Mouse (Mus musculus) layer of hippocampus, adult 11-12 months (tissue): Measurements from ENCODE around the gene E2f8.

ENCODE experiments used
- DNase-seq: peaks from one replicate; pipeline ENCODE4 v3.0.0; 2022; ENCODE audit warnings: low spot score

The E2f8 gene

GRCm38 (mm10) chr7:48881486-48881885 lies at the start of gene E2f8:
E2f8 (minus strand) TSS chr7:48881596.
- no peak for DNase-seq

DNA sequence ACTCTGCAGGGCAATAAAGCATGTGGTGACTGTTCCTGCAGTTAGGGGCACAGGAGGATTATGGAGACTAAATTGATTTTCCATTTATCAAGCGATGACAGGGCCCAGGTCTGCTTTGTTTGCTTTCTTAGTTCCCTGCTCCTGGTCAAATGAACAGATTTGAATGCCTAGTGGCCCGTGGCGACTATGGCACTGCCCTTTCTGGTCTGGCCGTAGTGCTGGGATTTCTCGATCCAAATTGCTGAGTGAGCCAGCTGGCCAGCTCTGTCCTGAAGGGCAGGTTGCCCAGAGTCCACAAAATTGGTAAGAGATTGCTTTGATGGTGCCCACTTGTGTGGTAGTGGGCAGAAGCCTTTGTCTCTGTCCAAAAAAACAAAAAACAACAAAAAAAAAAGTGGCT lies 49.0 kb upstream of the E2f8 start:
- DNase-seq: peak; percentile 41

DNA sequence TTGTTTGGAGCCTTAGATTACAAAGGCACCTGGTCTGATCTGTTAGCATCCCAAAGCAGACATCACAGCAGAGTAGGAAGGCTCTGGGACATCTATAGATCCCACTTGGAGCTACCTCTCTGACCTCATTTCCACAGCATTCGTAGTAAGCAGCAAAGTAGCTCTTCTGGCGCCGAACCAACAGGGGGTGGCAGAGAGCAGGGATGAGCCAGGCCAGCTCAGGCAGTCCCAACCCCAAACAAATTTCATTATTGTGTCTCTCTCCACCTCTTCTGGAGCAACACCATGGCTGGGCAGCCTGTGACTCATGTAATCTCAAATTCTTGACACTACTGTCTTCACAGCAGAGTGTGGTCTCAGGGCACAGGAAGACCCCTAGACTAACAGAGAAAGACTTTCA lies 47.0 kb upstream of the E2f8 start:
- DNase-seq: peak; percentile 67

GRCm38 (mm10) chr7:48925214-48925613 lies 43.8 kb upstream of the E2f8 start:
- no peak for DNase-seq

DNA sequence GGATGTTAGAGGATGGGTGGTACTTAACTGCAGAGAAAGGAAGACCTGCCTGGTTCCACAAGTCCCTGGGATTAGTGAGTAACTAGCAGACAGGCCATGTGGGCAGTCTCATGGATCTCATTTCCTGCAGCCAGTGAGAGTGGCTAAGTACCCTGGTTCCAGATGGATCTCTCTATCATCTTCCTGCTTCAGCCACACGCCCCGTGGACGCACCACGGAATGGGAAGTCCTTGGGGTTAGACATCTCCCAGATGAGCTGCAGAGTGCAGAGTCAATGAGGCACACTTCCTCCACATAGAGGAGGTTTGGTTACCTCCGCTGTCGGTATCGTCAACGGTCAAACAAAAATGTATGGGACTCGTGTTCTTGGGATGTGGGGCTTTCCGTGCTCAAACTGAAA lies 42.2 kb upstream of the E2f8 start:
- no peak for DNase-seq

DNA sequence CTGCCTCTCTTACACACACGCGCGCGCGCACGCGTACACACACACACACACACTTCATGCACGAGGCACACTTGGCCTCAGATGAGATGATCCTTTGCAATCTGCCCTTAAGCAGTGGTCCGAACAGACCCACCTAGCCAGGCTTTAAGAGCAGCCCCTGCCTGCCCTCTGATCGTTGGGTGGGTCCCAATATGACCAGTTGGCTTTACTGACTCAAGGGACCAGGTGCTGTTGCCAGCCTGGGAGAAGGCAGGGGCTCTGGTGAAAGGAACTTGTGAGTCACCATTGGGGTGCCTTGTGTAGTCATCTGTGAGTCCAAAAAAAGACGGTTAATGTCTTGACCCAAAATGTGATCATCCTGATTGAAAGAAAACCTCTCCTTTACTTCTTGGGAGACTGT lies 37.0 kb upstream of the E2f8 start:
- no peak for DNase-seq

- DNase-seq: no peak
Measured at GRCm38 (mm10) chr7:48917988-48918387, 36.6 kb upstream of the E2f8 start.

GRCm38 (mm10) chr7:48917463-48917862 lies 36.1 kb upstream of the E2f8 start:
- no peak for DNase-seq

DNA sequence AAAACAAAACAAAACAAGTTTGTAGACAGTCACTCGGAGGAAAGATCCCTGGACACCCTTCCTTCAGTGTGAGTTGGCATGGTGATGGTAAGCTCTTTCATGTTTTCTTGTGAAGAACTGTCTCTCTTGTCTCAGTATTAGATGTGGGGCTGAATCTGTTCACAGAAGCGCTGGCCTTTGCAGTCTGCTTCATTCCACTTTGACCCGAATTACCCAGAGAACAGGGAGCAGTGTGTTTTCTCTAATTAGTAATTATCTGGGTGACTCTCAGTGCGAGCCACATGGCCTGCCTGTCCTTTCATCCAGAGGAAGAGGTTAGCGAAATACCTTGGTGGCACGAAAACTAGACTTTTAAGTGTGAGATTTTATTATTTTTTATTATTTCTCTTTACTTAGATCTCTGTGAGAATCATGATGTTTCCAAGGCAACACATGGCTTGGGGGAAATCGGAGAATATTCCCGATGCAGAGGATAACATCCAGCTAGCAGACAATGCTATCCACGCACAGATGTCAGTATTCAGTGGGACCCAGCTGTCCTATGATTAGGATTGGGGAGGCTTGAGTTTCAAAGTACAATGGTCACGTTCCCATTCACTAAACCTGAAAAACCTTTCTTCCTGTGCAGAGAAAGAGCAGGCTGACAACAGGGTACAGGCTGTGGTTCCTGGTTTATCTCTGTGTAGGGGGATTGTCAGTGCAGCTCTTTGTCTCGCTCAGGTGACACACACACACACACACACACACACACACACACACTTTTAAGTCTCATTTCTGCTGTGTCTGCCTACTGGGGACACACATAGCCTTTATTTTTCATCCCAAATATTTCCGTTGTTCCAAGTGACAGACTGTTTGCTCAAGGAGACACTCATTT lies 33.5 kb upstream of the E2f8 start:
- no peak for DNase-seq

DNA sequence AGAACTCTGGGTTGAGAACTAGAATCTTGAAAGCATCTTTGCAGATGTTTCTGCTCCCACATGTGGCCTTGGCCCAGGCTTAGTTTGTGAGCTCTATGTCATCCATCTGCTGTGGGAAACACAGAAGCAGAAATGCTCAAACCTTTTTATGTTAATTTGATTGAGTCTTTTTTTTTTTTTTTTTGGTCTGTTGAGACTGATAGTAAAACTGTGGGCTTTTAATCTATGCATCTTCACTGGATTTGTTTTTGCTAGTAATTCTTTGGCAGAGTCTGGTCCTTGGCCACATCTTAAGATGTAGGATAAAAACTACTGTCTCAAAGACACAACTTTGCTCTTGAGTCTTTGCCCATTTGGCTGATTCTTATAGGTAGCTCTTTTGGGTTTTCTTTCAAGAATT lies 29.8 kb upstream of the E2f8 start:
- DNase-seq: no peak

DNA sequence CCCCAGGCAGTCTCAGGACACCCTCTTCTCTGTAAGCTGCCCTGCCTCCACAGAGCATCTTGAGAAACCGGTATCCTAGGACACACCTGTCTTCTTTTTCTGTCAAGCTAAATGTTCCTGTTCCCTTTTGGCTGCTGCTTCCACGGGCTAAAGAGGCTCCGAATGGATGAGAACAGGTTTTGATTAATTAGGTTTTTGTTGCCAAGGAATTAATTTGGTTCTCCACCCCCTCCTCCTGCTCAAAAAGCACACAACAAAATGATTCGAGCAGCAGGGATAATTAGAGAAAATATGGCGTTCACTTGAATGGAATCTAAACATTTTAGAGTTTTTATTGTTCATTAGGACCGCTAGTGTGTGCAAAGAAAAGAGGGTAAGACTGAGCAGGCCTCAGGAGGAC lies 28.9 kb upstream of the E2f8 start:
- peak; percentile 17 for DNase-seq

DNA sequence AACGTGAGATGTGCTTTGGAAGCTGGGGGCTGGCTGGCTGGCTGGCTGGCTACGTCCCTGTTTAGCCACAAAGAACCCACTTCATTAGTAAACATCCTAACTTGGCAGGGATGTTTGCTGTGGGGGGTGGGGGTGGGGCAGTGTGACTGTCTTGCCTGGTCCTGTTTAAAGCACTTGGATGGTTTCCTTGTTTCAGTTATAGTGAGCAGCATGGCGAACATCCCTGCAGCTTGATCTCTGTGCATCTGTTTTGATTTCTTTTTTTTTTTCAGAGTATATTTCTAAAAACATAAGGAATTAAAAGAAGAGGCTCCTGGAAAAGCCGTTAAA lies 27.9 kb upstream of the E2f8 start:
- DNase-seq: no peak

DNA sequence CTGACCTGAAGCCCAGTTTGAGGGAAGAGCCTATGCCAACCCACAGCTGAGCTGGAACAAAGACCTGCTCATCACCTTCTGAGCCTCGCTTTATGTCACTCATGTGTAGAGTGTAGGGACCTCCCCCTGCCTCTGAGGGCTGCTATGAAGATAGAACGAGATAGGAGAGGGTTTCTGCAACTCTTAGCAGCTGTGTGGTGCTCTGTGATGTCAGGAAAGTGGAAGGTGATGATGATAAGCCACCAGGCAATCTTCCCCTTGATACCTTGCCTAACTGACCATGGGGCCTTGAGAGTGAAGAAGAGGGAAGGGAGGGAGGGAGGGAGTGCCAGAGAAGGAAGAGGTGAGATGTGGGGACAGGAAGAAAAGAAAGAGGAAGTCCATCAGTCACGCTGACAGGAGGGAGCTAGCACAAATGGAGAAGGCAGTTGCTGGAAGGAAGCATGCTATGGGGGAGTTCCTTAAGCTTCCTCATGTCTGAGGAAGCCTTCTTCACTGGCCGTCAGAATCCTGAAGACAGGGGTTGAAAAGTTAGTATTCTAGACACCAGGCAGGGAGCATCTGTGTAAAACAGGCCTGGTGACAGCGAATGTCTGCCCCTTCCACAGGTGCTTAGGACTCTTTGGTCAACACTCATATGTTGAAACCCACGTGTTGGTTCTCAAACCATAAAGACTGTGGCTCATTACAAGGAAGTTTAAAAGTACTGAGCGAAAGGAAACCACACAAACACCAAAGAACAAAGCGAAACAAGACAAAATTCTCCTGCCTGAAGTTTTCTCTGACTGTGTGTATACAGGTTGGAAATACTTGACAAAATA lies 27.3 kb upstream of the E2f8 start, which contains the start of gene Nav2:
Gene Nav2 (plus strand): TSS at position 196 of the 821 bp plus-strand sequence.
- no peak for DNase-seq

DNA sequence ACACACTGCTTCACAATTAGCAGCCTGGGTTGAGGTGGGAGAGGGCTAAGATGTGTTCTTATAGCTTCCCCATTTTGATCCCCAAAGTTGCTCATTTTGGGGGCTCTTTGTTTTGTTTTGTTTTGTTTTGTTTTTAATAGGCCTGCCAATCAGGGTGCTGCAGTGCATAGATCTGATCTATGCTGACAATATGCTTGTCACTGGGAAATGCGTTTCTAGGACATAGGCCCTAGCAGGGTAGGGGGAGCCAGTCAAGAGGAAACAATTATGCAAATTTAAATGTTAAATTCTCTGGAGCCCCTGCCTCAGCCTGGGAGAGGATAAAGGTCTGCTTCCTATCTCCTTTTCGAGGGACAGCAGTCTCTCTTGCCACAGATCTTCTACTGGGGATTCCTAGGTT lies 21.1 kb upstream of the E2f8 start:
- no peak for DNase-seq

- no peak for DNase-seq
Measured at GRCm38 (mm10) chr7:48900408-48901167, 19.2 kb upstream of the E2f8 start.

DNA sequence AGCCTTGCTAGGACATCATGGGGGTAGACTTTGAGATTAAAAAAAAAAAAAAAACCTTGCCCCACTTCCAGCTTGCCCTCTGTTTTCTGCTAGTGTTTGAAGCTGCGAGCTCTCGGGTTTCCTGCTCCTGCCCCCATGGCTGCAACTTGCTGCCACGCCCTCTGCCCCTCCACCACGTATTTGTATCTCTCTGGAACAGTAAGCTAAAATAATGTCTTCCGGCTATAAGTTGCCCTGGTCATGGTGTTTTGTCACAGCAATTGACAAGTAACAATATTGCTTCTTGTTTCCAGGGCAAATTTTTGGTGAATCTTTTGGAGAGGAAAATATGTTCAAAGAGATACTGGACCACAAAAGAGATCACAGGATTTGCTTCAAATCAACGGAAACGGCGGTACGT lies 17.0 kb upstream of the E2f8 start:
- DNase-seq: no peak

DNA sequence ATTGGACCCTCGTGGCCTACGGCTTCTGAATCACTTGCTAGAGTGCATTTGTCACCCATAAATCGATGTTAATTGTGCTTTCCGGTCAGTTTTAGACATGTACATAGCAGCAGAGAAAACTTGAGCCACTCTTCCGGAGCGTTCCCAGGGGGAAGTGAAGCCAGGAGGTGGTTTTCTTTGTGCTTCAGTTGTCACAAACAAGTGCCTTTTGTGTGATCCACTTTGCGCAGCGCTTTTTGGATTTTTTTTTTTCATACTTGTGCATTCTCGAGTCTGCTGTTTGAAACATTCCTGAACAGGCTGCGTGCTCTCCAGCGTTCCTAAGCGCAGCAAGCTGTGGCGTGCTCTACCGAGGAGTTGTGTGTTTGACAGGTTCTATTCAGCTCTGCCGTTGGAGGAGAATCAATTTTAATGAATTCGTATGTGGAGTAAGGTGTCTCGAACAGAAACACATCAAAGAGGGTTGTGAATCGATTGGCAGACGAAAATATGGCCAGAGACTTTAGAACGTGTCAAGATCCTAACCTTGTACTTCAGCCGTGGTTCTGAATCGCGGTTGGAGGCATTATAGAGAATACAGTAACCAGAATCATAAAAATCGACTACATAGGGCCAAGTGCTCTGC lies 16.3 kb upstream of the E2f8 start:
- no peak for DNase-seq

GRCm38 (mm10) chr7:48896051-48896450 lies 14.7 kb upstream of the E2f8 start:
- no peak for DNase-seq

- no peak for DNase-seq
Measured at GRCm38 (mm10) chr7:48895475-48895874, 14.1 kb upstream of the E2f8 start.

- no peak for DNase-seq
Measured at GRCm38 (mm10) chr7:48894763-48895162, 13.4 kb upstream of the E2f8 start.

- DNase-seq: peak; percentile 71
Measured at GRCm38 (mm10) chr7:48894152-48894551, 12.8 kb upstream of the E2f8 start.

GRCm38 (mm10) chr7:48893093-48893492 lies 11.7 kb upstream of the E2f8 start:
- no peak for DNase-seq
